Mouse (Mus musculus) brown adipose tissue, adult 24 weeks (tissue): ENCODE data around the gene Prss54. TPM values are rescaled to one million over a fixed set of nuclear protein-coding genes. Genes with fewer than 3 reads are reported as not detected.
"Not testable (repeated sequence)": the region's sequence is repeated elsewhere in the genome, so short reads cannot be mapped to it uniquely, and the experiment has no call there.

Experiments used
- H3K27ac ChIP-seq: fragments of 200-500 bp; replicated peaks from 2 replicates; pipeline ENCODE4 v1.5.1; 2012; ENCODE audit warnings: low read depth, mild to moderate bottlenecking, low read length
- H3K4me1 ChIP-seq: fragments of 200-500 bp; 2 replicates; pipeline ENCODE4 v1.6.1; 2012; ENCODE audit warnings: low read length, mixed read lengths; ENCODE audit not compliant: control insufficient read depth, insufficient read depth, insufficient read length
- H3K4me3 ChIP-seq: fragments of 200-500 bp; 2 replicates; pipeline ENCODE4 v1.5.1; 2012; ENCODE audit warnings: low read depth, mild to moderate bottlenecking, low read length, moderate library complexity; ENCODE audit not compliant: insufficient read depth
- polyA plus RNA-seq: library from polyadenylated mRNA; stranded (reverse); fragments of >200 nt; gene quantifications from 2 replicates; pipeline ENCODE4 v1.2.4, GENCODE M21; 2012; ENCODE audit not compliant: missing spikeins, insufficient read depth, insufficient read length

The Prss54 gene
- not detected in 2 replicates for polyA plus RNA-seq

DNA sequence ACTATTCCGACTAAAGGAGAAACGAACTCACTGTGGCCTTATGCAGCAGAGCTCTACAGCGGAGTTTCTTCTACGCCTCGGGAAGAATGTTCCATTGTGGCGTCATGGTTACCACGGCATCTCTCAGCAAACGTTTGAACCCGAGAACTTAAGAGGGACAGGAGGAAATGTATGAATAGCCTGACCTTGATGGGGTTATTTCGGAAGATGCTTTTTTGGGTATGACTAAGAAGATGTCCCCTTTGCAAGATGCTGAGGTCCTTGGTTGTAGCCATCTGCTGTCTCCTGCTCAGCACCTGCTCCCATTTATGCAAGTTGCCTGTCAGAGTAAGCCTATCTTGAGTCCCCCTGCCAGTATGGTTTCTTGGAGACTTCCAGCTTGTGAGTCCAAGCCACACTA is at the start of gene Prss54:
Gene Prss54, minus strand, starts transcription at position 101 of the 400 bp plus-strand sequence.
- no peak within 1 kb of the TSS for H3K4me3 ChIP-seq
- H3K4me1 ChIP-seq: no peaks in the 10 kb centered on the region; the same call in 1 of the 2 replicates
- no peak within 1 kb of the TSS for H3K27ac ChIP-seq

GRCm38 (mm10) chr8:95624833-95625232 is 48.7 kb upstream of the Prss54 start:
- no peak overlapping the region for H3K4me3 ChIP-seq
- H3K27ac ChIP-seq: no peak overlapping the region
- H3K4me1 ChIP-seq: no peaks in the 10 kb centered on the region

DNA sequence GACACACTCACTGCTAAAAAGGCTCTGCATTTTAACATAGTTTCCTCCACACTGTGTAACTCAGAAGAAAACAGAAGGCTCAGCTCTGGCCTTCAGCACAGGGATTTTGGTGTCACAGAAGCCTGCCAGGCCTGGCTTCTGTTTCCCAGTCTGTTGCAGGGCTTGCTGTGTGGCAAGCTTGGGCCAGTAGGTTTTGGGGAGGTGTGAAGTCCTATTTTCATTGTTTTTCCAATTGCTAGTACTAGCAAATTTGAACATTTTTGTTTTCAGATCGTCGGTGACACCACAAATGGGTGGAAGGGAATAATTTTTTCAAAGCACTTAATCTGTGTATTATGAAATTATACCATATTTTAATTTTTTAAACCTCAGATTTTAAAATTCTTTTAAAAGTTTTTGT is 43.9 kb upstream of the Prss54 start:
- Histone ChIP-seq H3K4me3 (no peak overlapping the region), H3K4me1 (no peaks in the 10 kb centered on the region), H3K27ac (no peak overlapping the region)

DNA sequence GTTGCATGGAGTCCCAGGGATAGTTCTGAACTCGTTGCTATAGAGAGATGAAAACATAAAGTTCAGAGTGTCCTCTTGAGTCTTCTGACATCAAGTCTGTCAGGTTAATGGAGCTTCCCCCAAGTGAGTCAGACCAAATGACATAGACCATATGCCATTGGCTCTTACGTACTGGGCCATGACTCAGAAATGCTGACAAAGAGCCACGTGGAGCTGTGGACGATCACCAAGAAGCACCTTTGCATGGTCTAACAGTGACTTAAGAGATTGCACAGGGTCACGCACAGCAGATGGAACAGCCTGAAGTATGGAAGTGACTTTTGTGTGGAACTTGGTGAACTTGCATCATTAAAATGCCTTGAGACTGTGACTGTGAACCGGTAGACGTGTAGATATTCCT is 40.2 kb upstream of the Prss54 start:
- no peak overlapping the region for H3K27ac ChIP-seq
- no peaks in the 10 kb centered on the region for H3K4me1 ChIP-seq
- no peak overlapping the region for H3K4me3 ChIP-seq

DNA sequence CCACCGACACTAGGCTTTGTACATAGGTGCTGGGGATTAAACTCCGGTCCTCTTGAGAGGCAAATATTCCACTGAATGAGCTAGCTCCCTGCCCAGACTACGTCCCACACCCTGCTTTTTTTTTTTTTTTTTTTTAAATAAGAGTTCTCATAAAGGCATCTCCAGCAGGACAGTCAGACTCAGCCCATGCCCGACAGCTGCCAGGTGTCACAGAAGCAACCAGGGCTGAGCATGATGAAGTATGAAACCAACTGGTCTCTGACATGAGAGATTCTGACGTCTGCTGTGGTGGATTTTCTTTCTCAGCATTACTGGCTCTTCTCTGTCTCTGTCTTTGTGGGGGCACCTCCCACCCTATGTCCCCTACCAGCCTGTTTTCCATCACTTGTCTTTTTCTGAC is 35.6 kb upstream of the Prss54 start:
- Histone ChIP-seq H3K27ac (no peak overlapping the region), H3K4me3 (no peak overlapping the region), H3K4me1 (no peaks in the 10 kb centered on the region)

GRCm38 (mm10) chr8:95610749-95611148 is 34.6 kb upstream of the Prss54 start:
- Histone ChIP-seq H3K4me1 (no peaks in the 10 kb centered on the region), H3K27ac (no peak overlapping the region), H3K4me3 (no peak overlapping the region)

DNA sequence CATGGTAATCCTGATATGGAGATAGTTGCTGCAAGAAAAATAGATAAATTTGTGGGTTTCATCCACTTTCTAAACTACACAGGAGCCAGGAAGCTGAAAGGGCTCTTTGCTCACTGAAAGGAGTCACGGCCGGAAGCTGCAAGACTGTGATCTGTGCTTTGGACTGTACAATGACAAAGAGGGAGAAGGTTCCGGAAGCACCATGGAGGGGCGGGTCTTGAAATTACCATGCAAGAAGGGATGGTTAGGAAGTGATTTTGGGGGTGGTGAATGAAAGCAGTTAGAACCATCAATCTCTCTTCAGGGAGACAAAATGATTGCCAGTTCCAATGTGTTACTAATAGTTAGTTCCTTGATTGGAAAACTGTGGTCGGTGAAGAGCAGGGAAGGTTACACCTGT is 33.3 kb upstream of the Prss54 start:
- Histone ChIP-seq H3K27ac (no peak overlapping the region), H3K4me3 (no peak overlapping the region), H3K4me1 (no peaks in the 10 kb centered on the region)

DNA sequence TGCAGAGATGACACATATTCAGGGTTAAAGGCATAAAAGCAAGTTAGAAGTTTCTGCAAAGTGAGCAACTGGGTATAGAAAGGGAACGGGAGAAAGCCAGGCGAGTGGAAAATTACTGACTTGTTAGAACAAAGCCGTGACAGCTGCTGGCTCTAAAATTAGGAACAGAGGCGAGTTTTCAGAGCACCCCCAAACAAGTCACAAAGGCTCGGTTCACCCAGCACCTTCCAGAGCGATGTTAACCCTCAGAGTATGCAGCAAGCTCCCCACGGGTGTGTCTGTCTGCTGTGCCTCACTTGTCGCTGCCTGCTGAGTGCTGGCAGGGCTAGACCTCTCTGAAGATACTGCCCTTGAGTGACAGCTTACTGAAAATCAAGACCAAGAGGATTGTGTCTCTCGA is 31.1 kb upstream of the Prss54 start:
- no peak overlapping the region for H3K27ac ChIP-seq

DNA sequence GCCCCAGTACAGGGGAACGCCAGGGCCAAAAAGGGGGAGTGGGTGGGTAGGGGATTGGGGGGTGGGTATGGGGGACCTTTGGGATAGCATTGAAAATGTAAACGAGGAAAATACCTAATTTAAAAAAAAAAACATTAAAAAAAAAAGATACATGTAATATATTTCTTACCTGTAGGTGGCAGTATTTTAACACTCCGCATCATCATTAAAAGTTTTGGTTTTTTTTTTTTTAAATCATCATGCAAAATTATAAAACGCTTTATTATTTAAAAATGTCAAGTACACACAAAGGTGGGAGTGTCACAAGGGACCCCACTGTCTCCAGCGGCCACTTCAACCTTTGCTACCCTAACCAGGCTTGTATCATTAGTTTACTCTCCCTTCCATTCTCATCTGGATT is 30.4 kb upstream of the Prss54 start:
- not testable (repeated sequence) for H3K4me1 ChIP-seq, H3K27ac ChIP-seq, H3K4me3 ChIP-seq

More for the DNA sequence above, 31.1 kb upstream of the Prss54 start:
- Histone ChIP-seq H3K4me3 (no peak overlapping the region), H3K4me1 (no peaks in the 10 kb centered on the region)

DNA sequence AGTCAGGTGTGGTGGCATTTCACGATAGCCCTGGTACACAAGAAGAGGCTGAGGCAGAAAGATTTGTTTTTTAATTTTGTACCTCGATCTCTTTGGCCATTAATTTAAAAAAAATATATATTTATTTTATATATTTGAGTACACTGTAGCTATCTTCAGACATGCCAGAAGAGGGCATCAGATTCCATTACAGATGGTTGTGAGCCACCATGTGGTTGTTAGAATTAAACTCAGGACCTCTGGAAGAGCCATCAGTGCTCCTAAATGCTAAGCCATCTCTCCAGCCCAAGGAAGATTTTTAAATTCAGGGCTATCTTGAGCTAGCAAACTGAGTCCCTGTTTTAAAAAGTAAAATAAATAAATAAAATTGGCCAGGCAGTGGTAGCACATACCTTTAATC is 26.0 kb upstream of the Prss54 start:
- Histone ChIP-seq H3K27ac (no peak overlapping the region), H3K4me3 (no peak overlapping the region), H3K4me1 (no peaks in the 10 kb centered on the region)

DNA sequence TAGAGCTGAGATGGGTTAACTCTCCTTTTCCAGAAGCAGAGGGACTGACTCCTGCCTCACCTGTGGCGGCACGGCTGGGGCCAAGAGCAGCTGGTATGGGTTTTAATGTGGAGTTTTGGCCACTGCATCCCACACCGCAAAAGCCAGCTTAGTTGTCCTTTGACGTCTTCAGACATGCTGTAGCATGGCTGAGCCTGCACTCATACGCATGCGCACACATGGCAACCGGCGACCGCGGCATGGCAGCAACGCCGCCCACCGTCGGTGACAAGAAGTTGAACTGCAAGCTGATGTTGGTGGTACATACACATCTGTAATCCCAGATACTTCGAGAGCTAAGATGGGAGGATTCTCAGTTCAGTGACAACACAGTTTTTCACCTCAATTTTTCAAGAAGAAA is 25.2 kb upstream of the Prss54 start:
- no peak overlapping the region for H3K27ac ChIP-seq
- H3K4me3 ChIP-seq: no peak overlapping the region

GRCm38 (mm10) chr8:95599861-95600260 is 23.7 kb upstream of the Prss54 start:
- H3K27ac ChIP-seq: no peak overlapping the region
- no peaks in the 10 kb centered on the region for H3K4me1 ChIP-seq
- no peak overlapping the region for H3K4me3 ChIP-seq

More for the DNA sequence above, 25.2 kb upstream of the Prss54 start:
- no peaks in the 10 kb centered on the region for H3K4me1 ChIP-seq

GRCm38 (mm10) chr8:95596841-95597241 is 20.7 kb upstream of the Prss54 start:
- Histone ChIP-seq H3K4me3 (no peak overlapping the region), H3K27ac (no peak overlapping the region), H3K4me1 (no peaks in the 10 kb centered on the region)

DNA sequence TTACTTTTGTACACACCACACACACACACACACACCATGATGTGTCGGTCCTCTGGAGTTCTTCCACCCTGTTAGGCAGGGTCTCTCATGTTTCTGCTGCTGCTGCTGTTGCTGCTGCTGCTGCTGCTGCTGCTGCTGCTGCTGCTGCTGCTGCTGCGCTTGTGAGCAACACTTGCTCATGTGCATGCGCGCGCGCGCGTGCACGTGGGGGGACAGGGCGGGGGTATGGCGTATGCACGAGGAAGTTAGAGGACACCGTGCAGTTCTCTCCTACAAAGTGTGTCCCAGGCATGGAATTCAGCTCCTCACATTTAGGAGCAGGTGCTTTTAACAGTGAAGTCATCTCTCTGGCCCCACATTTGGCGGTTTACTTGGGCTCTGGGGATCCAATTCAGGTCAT is 19.0 kb upstream of the Prss54 start:
- Histone ChIP-seq H3K4me3 (no peak overlapping the region), H3K27ac (no peak overlapping the region), H3K4me1 (no peaks in the 10 kb centered on the region)

DNA sequence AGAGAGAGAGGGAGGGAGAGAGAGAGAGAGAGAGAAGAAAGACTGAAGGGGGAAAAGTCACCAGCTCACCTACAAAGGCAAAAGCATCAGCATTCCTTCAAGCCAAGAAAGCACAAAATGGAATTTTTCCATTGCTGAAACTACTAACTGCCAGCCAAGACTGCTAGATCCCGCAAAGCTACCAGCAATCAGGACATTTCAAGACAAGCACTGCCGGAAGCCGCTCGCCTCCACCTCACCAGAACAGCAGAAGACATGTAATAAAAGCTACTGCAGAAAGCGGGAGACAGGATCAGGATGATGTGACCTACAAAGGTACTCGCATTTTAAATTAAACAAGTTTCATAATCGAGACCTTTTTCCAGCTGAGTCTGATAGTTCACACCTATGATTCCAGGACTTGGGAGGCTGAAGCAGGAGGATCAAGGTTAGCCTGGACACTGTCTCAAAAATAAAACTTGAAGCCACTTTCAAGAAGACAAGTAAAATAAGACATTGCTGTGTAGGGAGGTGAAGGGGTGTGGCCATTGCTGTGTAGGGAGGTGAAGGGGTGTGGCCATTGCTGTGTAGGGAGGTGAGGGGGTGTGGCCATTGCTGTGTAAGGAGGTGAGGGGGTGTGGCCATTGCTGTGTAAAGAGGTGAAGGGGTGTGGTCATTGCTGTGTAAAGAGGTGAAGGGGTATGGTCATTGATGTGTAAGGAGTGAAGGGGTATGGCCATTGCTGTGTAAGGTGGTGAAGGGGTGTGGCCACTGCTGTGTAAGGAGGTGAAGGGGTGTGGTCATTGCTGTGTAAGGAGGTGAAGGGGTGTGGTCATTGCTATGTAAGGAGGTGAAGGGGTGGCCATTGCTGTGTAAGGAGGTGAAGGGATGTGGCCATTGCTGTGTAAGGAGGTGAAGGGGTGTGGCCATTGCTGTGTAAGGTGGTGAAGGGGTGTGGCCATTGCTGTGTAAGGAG is 17.6 kb upstream of the Prss54 start:
- Histone ChIP-seq H3K4me3 (no peak overlapping the region), H3K27ac (no peak overlapping the region), H3K4me1 (no peaks in the 10 kb centered on the region)
